Mouse (Mus musculus): ENCODE data around the gene Cnrip1.
"Not testable (repeated sequence)": the region's sequence is repeated elsewhere in the genome, so short reads cannot be mapped to it uniquely, and the experiment has no call there.

DNA sequence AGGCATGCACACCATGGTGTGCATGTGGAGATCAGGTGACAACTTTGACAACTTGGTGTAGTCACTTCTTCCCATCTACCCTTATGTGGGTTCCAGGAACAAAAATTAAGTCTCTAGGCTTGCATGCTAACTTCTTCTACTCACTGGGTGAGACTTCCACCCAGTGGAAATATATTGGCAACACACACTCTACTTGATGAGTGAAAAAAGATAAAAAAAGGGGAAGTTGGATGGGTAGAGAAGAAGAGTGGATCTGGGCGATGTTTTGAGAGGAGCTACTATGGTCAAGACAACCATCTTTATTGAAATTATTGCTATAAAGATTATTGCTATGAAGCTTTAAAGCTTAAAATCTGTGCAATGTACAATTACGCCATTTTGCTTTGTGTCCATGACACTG, 18.0 kb downstream of the Cnrip1 start:
- TF ChIP-seq POLR2A (IDR thresholded peaks at IDR 0.05; ENCODE audit: extremely low read depth, insufficient read depth, low read length); CTCF (IDR thresholded peaks at IDR 0.05; ENCODE audit: low read depth, low read length): not testable (repeated sequence)

Measured in liver, adult 2 months (tissue).